Mouse (Mus musculus): ENCODE data around the gene Fam25c. TPM values are rescaled to one million over a fixed set of nuclear protein-coding genes. Genes with fewer than 3 reads are reported as not detected.

The Fam25c gene
- polyA plus RNA-seq, 2 experiments = 0.28 TPM; not detected in 1

- WGBS (ENCODE audit: insufficient replicate concordance) = 66% methylated on average over 6 of the region's 6 CpGs
- no peak for DNase-seq (ENCODE audit: low read depth in 3 of 3, low spot score in 3 of 3)
- no peak for ATAC-seq (ENCODE audit: insufficient read depth)
These were observed 44.1 kb upstream of the Fam25c start for GRCm38 (mm10) chr14:34399301-34399700.

GRCm38 (mm10) chr14:34398901-34399300 is 43.7 kb upstream of the Fam25c start:
- Histone ChIP-seq H3K4me1 (replicated peaks; ENCODE audit: control insufficient read depth in 2 of 2, insufficient read depth in 2 of 2, low read length in 1 of 2) (no peaks in the 10 kb centered on the region), H3K4me3 (ENCODE audit: insufficient read depth in 1 of 2, low read depth in 2 of 2, low read length in 2 of 2) (no peak overlapping the region), H3K9ac (replicated peaks) (no peak overlapping the region), H3K4me2 (ENCODE audit: low read depth) (no peak overlapping the region), H3K27me3 (ENCODE audit: control insufficient read depth, insufficient read depth, low read length) (no peaks in the 10 kb centered on the region), H3K36me3 (replicated peaks; ENCODE audit: control insufficient read depth, insufficient read depth, low read depth) (no peaks in the 10 kb centered on the region), H3K27ac (no peak overlapping the region), H3K9me3 (ENCODE audit: control insufficient read depth, low read length) (no peaks in the 10 kb centered on the region)
- DNase-seq (ENCODE audit: low read depth in 3 of 3, low spot score in 3 of 3) (no peak), ATAC-seq (ENCODE audit: insufficient read depth) (no peak)
- 71% methylated on average over 21 of the region's 21 CpGs for WGBS (ENCODE audit: insufficient replicate concordance)
- TF ChIP-seq CTCF (IDR thresholded peaks at IDR 0.05; ENCODE audit: low read depth) (no peak), EP300 (IDR thresholded peaks at IDR 0.05; ENCODE audit: low read depth) (no peak)

More at GRCm38 (mm10) chr14:34399301-34399700, 44.1 kb upstream of the Fam25c start:
- no peak overlapping the region for H3K4me3 ChIP-seq (ENCODE audit: insufficient read depth in 1 of 2, low read depth in 2 of 2, low read length in 2 of 2)
- H3K4me2 ChIP-seq (ENCODE audit: low read depth) = no peak overlapping the region
- no peaks in the 10 kb centered on the region for H3K9me3 ChIP-seq (ENCODE audit: control insufficient read depth, low read length)
- TF ChIP-seq CTCF (IDR thresholded peaks at IDR 0.05; ENCODE audit: low read depth) = no peak
- TF ChIP-seq EP300 (IDR thresholded peaks at IDR 0.05; ENCODE audit: low read depth) = no peak
- H3K27me3 ChIP-seq (ENCODE audit: control insufficient read depth, insufficient read depth, low read length) = no peaks in the 10 kb centered on the region
- H3K4me1 ChIP-seq (replicated peaks; ENCODE audit: control insufficient read depth in 2 of 2, insufficient read depth in 2 of 2, low read length in 1 of 2) = no peaks in the 10 kb centered on the region
- no peaks in the 10 kb centered on the region for H3K36me3 ChIP-seq (replicated peaks; ENCODE audit: control insufficient read depth, insufficient read depth, low read depth)
- no peak overlapping the region for H3K27ac ChIP-seq
- H3K9ac ChIP-seq (replicated peaks) = no peak overlapping the region

GRCm38 (mm10) chr14:34397871-34398270 is 42.6 kb upstream of the Fam25c start:
- WGBS (ENCODE audit: insufficient replicate concordance) = 64% methylated on average over 5 of the region's 5 CpGs
- Histone ChIP-seq H3K9ac (replicated peaks) (no peak overlapping the region), H3K27me3 (ENCODE audit: control insufficient read depth, insufficient read depth, low read length) (no peaks in the 10 kb centered on the region), H3K4me2 (ENCODE audit: low read depth) (no peak overlapping the region), H3K4me1 (replicated peaks; ENCODE audit: control insufficient read depth in 2 of 2, insufficient read depth in 2 of 2, low read length in 1 of 2) (no peaks in the 10 kb centered on the region), H3K4me3 (ENCODE audit: insufficient read depth in 1 of 2, low read depth in 2 of 2, low read length in 2 of 2) (no peak overlapping the region), H3K9me3 (ENCODE audit: control insufficient read depth, low read length) (no peaks in the 10 kb centered on the region), H3K27ac (no peak overlapping the region), H3K36me3 (replicated peaks; ENCODE audit: control insufficient read depth, insufficient read depth, low read depth) (no peaks in the 10 kb centered on the region)
- no peak for DNase-seq (ENCODE audit: low read depth in 3 of 3, low spot score in 3 of 3)
- ATAC-seq (ENCODE audit: insufficient read depth) = no peak
- TF ChIP-seq CTCF (IDR thresholded peaks at IDR 0.05; ENCODE audit: low read depth) = no peak
- no peak for TF ChIP-seq EP300 (IDR thresholded peaks at IDR 0.05; ENCODE audit: low read depth)

GRCm38 (mm10) chr14:34393295-34393694 is 38.1 kb upstream of the Fam25c start:
- no peak overlapping the region for H3K4me3 ChIP-seq (ENCODE audit: insufficient read depth in 1 of 2, low read depth in 2 of 2, low read length in 2 of 2)
- no peaks in the 10 kb centered on the region for H3K9me3 ChIP-seq (ENCODE audit: control insufficient read depth, low read length)
- DNase-seq (ENCODE audit: low read depth in 3 of 3, low spot score in 3 of 3) = no peak
- ATAC-seq (ENCODE audit: insufficient read depth) = no peak
- no peak overlapping the region for H3K27ac ChIP-seq
- WGBS (ENCODE audit: insufficient replicate concordance) = 61% methylated on average over 4 of the region's 4 CpGs
- H3K4me1 ChIP-seq (replicated peaks; ENCODE audit: control insufficient read depth in 2 of 2, insufficient read depth in 2 of 2, low read length in 1 of 2) = no peaks in the 10 kb centered on the region
- TF ChIP-seq EP300 (IDR thresholded peaks at IDR 0.05; ENCODE audit: low read depth) = no peak
- TF ChIP-seq CTCF (IDR thresholded peaks at IDR 0.05; ENCODE audit: low read depth) = no peak
- H3K27me3 ChIP-seq (ENCODE audit: control insufficient read depth, insufficient read depth, low read length) = no peaks in the 10 kb centered on the region
- no peaks in the 10 kb centered on the region for H3K36me3 ChIP-seq (replicated peaks; ENCODE audit: control insufficient read depth, insufficient read depth, low read depth)
- no peak overlapping the region for H3K4me2 ChIP-seq (ENCODE audit: low read depth)
- no peak overlapping the region for H3K9ac ChIP-seq (replicated peaks)

GRCm38 (mm10) chr14:34382921-34383704 is 27.9 kb upstream of the Fam25c start:
- WGBS (ENCODE audit: insufficient replicate concordance) = 68% methylated on average over 8 of the region's 9 CpGs
- Histone ChIP-seq H3K4me1 (replicated peaks; ENCODE audit: control insufficient read depth in 2 of 2, insufficient read depth in 2 of 2, low read length in 1 of 2) (no peaks in the 10 kb centered on the region), H3K4me3 (ENCODE audit: insufficient read depth in 1 of 2, low read depth in 2 of 2, low read length in 2 of 2) (no peak overlapping the region), H3K4me2 (ENCODE audit: low read depth) (no peak overlapping the region), H3K9ac (replicated peaks) (no peak overlapping the region), H3K36me3 (replicated peaks; ENCODE audit: control insufficient read depth, insufficient read depth, low read depth) (no peaks in the 10 kb centered on the region), H3K27me3 (ENCODE audit: control insufficient read depth, insufficient read depth, low read length) (no peaks in the 10 kb centered on the region), H3K27ac (no peak overlapping the region), H3K9me3 (ENCODE audit: control insufficient read depth, low read length) (no peaks in the 10 kb centered on the region)
- DNase-seq (ENCODE audit: low read depth in 3 of 3, low spot score in 3 of 3) (no peak), ATAC-seq (ENCODE audit: insufficient read depth) (no peak)
- TF ChIP-seq EP300 (IDR thresholded peaks at IDR 0.05; ENCODE audit: low read depth) (no peak), CTCF (IDR thresholded peaks at IDR 0.05; ENCODE audit: low read depth) (no peak)

Measured in liver, embryonic 14.5 days (tissue).